20 mouse cellular contexts compared by ENCODE assay signal in the genomic region with DNA sequence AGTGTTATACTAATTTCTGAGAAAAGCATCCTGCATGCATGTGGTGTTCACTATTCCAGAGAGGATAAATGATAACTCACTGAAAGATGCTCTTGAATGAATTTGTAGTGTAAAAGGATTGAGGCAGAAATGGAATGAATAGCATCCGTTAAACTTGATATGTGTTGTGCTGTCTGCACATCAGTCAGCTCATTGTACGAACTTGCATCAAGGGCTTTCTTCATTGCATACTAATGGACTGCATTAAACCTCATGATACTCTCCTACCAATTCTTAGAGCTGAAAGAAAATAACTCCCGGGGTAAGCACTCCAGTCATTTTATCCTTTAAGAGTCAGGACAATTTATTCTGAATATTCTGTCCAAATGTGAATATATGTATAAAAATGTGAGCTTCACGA.
DNase-seq lines count a peak whose midpoint lies in the region; ATAC-seq and TF ChIP-seq lines count a peak whose summit lies in the region.
"Had no signal": no experiment of that assay in that cellular context is flagged by ENCODE, and none has a peak within 500 bp of the region (broad histone marks: within the 10 kb centered on the region; RNA-seq: fewer than 3 reads in every experiment).

No protein-coding gene starts in this region.

- H3K9ac ChIP-seq in forebrain, embryonic 13.5 days = no peak overlapping the region
- H3K9ac ChIP-seq in forebrain, embryonic 15.5 days (replicated peaks) = no peak overlapping the region
- H3K9ac ChIP-seq in hindbrain, embryonic 16.5 days (ENCODE audit: low read depth, low read length) = no peak overlapping the region
- H3K9ac ChIP-seq in midbrain, embryonic 12.5 days (replicated peaks) = no peak overlapping the region
- H3K9ac ChIP-seq in midbrain, postnatal 0 days (replicated peaks; ENCODE audit: low read length, poor library complexity, severe bottlenecking) = no peak overlapping the region
- no peak overlapping the region for H3K9ac ChIP-seq in midbrain, embryonic 15.5 days
- H3K9ac ChIP-seq: embryonic facial prominence, embryonic 13.5 days; intestine, embryonic 15.5 days had no signal

- no peaks in the 10 kb centered on the region for H3K9me3 ChIP-seq in forebrain, embryonic 13.5 days (replicated peaks)
- H3K9me3 ChIP-seq in forebrain, embryonic 15.5 days = no peaks in the 10 kb centered on the region
- H3K9me3 ChIP-seq in hindbrain, embryonic 16.5 days (ENCODE audit: control insufficient read depth, low read length) = no peaks in the 10 kb centered on the region
- no peaks in the 10 kb centered on the region for H3K9me3 ChIP-seq in hindbrain, embryonic 10.5 days
- H3K9me3 ChIP-seq in midbrain, embryonic 12.5 days = no peaks in the 10 kb centered on the region
- H3K9me3 ChIP-seq in midbrain, postnatal 0 days (ENCODE audit: low read length) = no peaks in the 10 kb centered on the region
- H3K9me3 ChIP-seq in midbrain, embryonic 15.5 days = no peaks in the 10 kb centered on the region
- H3K9me3 ChIP-seq: embryonic facial prominence, embryonic 13.5 days; heart, embryonic 10.5 days; intestine, embryonic 15.5 days had no signal

- no peaks in the 10 kb centered on the region for H3K27me3 ChIP-seq in forebrain, embryonic 13.5 days
- H3K27me3 ChIP-seq in forebrain, embryonic 15.5 days = no peaks in the 10 kb centered on the region
- H3K27me3 ChIP-seq in hindbrain, embryonic 16.5 days (replicated peaks; ENCODE audit: control insufficient read depth, insufficient read depth, low read length) = no peaks in the 10 kb centered on the region
- no peaks in the 10 kb centered on the region for H3K27me3 ChIP-seq in hindbrain, embryonic 10.5 days (ENCODE audit: insufficient read depth, poor library complexity, severe bottlenecking)
- no peaks in the 10 kb centered on the region for H3K27me3 ChIP-seq in midbrain, embryonic 12.5 days
- H3K27me3 ChIP-seq in midbrain, postnatal 0 days (ENCODE audit: insufficient read depth, low read length) = no peaks in the 10 kb centered on the region
- no peaks in the 10 kb centered on the region for H3K27me3 ChIP-seq in midbrain, embryonic 15.5 days (replicated peaks)
- H3K27me3 ChIP-seq: embryonic facial prominence, embryonic 13.5 days; intestine, embryonic 15.5 days had no signal

- 0 out of 2 replicates have a peak, but pooled peaks cover 6% of the 10 kb centered on the region for H3K4me1 ChIP-seq in forebrain, embryonic 13.5 days
- H3K4me1 ChIP-seq in forebrain, embryonic 15.5 days = no peaks in the 10 kb centered on the region
- H3K4me1 ChIP-seq in hindbrain, embryonic 16.5 days (ENCODE audit: control insufficient read depth, insufficient read depth, low read depth, low read length) = no peaks in the 10 kb centered on the region
- H3K4me1 ChIP-seq in hindbrain, embryonic 10.5 days (replicated peaks) = no peaks in the 10 kb centered on the region
- H3K4me1 ChIP-seq in midbrain, embryonic 12.5 days = peaks cover 6% of the 10 kb centered on the region; the same call in 1 of the 2 replicates
- H3K4me1 ChIP-seq in midbrain, postnatal 0 days (ENCODE audit: insufficient read depth, low read length) = no peaks in the 10 kb centered on the region
- 0 out of 2 replicates have a peak, but pooled peaks cover 4% of the 10 kb centered on the region for H3K4me1 ChIP-seq in midbrain, embryonic 15.5 days
- H3K4me1 ChIP-seq: embryonic facial prominence, embryonic 13.5 days; heart, embryonic 10.5 days; intestine, embryonic 15.5 days had no signal

- peak; percentile 58; the same call in 1 of the 2 replicates for ATAC-seq in forebrain, embryonic 13.5 days
- no peak for ATAC-seq in forebrain, embryonic 15.5 days (replicated peaks)
- ATAC-seq in hindbrain, embryonic 16.5 days = peak; percentile 56; the same call in 1 of the 2 replicates
- ATAC-seq in midbrain, embryonic 12.5 days (ENCODE audit: low FRiP score, low read depth) = 0 out of 2 replicates have a peak, but pooled peaks have one; percentile 62
- ATAC-seq in midbrain, postnatal 0 days (ENCODE audit: low FRiP score) = no peak
- peak; percentile 56; the same call in 1 of the 2 replicates for ATAC-seq in midbrain, embryonic 15.5 days (replicated peaks)
- ATAC-seq: activated CD4-positive, CD25-positive, alpha-beta regulatory T cell, adult 4 months; intestine, embryonic 15.5 days had no signal

- H3K4me3 ChIP-seq in forebrain, embryonic 13.5 days = no peak overlapping the region
- no peak overlapping the region for H3K4me3 ChIP-seq in forebrain, embryonic 15.5 days
- H3K4me3 ChIP-seq in hindbrain, embryonic 16.5 days (ENCODE audit: low read length) = no peak overlapping the region
- no peak overlapping the region for H3K4me3 ChIP-seq in hindbrain, embryonic 10.5 days
- no peak overlapping the region for H3K4me3 ChIP-seq in midbrain, embryonic 12.5 days
- no peak overlapping the region for H3K4me3 ChIP-seq in midbrain, postnatal 0 days (ENCODE audit: low read depth, low read length)
- H3K4me3 ChIP-seq in midbrain, embryonic 15.5 days = no peak overlapping the region
- H3K4me3 ChIP-seq: embryonic facial prominence, embryonic 13.5 days; heart, embryonic 10.5 days; intestine, embryonic 15.5 days had no signal

- no peak for TF ChIP-seq CTCF in midbrain, postnatal 0 days (IDR thresholded peaks at IDR 0.05)

- 37% methylated on average over 4 of the region's 4 CpGs for WGBS in forebrain, embryonic 13.5 days
- 45% methylated on average over 4 of the region's 4 CpGs for WGBS in forebrain, embryonic 15.5 days
- 38% methylated on average over 4 of the region's 4 CpGs for WGBS in hindbrain, embryonic 16.5 days
- whole genome bisulfite sequencing in hindbrain, embryonic 10.5 days = 84% methylated on average over 4 of the region's 4 CpGs
- 51% methylated on average over 4 of the region's 4 CpGs for WGBS in midbrain, embryonic 12.5 days
- 34% methylated on average over 4 of the region's 4 CpGs for WGBS in midbrain, postnatal 0 days
- WGBS in midbrain, embryonic 15.5 days = 36% methylated on average over 4 of the region's 4 CpGs

- no peaks in the 10 kb centered on the region for H3K36me3 ChIP-seq in forebrain, embryonic 13.5 days (ENCODE audit: poor library complexity, severe bottlenecking)
- H3K36me3 ChIP-seq in forebrain, embryonic 15.5 days = no peaks in the 10 kb centered on the region
- H3K36me3 ChIP-seq in hindbrain, embryonic 16.5 days (ENCODE audit: control insufficient read depth, insufficient read depth, low read length) = no peaks in the 10 kb centered on the region
- no peaks in the 10 kb centered on the region for H3K36me3 ChIP-seq in hindbrain, embryonic 10.5 days
- no peaks in the 10 kb centered on the region for H3K36me3 ChIP-seq in midbrain, embryonic 12.5 days
- no peaks in the 10 kb centered on the region for H3K36me3 ChIP-seq in midbrain, postnatal 0 days (ENCODE audit: insufficient read depth, low read length)
- H3K36me3 ChIP-seq in midbrain, embryonic 15.5 days (replicated peaks) = no peaks in the 10 kb centered on the region
- H3K36me3 ChIP-seq: embryonic facial prominence, embryonic 13.5 days; heart, embryonic 10.5 days; intestine, embryonic 15.5 days had no signal

- no peak overlapping the region for H3K27ac ChIP-seq in forebrain, embryonic 13.5 days
- H3K27ac ChIP-seq in forebrain, embryonic 15.5 days (replicated peaks) = no peak overlapping the region
- H3K27ac ChIP-seq in hindbrain, embryonic 16.5 days (ENCODE audit: low read depth, low read length) = no peak overlapping the region
- H3K27ac ChIP-seq in hindbrain, embryonic 10.5 days = no peak overlapping the region
- no peak overlapping the region for H3K27ac ChIP-seq in midbrain, embryonic 12.5 days (replicated peaks)
- no peak overlapping the region for H3K27ac ChIP-seq in midbrain, postnatal 0 days (ENCODE audit: low read depth, low read length)
- H3K27ac ChIP-seq in midbrain, embryonic 15.5 days = no peak overlapping the region
- H3K27ac ChIP-seq: embryonic facial prominence, embryonic 13.5 days; heart, embryonic 10.5 days; intestine, embryonic 15.5 days had no signal

- no peak overlapping the region for H3K4me2 ChIP-seq in forebrain, embryonic 13.5 days
- no peak overlapping the region for H3K4me2 ChIP-seq in forebrain, embryonic 15.5 days (replicated peaks)
- H3K4me2 ChIP-seq in hindbrain, embryonic 16.5 days (ENCODE audit: low read length) = no peak overlapping the region
- no peak overlapping the region for H3K4me2 ChIP-seq in midbrain, embryonic 12.5 days (replicated peaks)
- H3K4me2 ChIP-seq in midbrain, postnatal 0 days (ENCODE audit: low read depth, low read length, poor library complexity, severe bottlenecking) = no peak overlapping the region
- H3K4me2 ChIP-seq in midbrain, embryonic 15.5 days = no peak overlapping the region
- H3K4me2 ChIP-seq: embryonic facial prominence, embryonic 13.5 days; intestine, embryonic 15.5 days had no signal

- no peak for DNase-seq in hindbrain, embryonic 10.5 days (ENCODE audit: low spot score)
- no peak for DNase-seq in midbrain, postnatal 0 days (ENCODE audit: low spot score)
- DNase-seq in urinary bladder, adult 2 months (ENCODE audit: low spot score) = no peak
- DNase-seq: adrenal gland, postnatal 14 days; cerebellum, adult 18-20 months; cerebellum, adult 9-11 months; cerebellum, postnatal 36 days; gastrocnemius, postnatal 10 days; heart, adult 18-20 months; heart, postnatal 10 days; heart, postnatal 4 days had no signal

Comparison
In these comparisons a context has a peak if more than half of its experiments do, and no peak if none do; other contexts are left out.
1. ATAC-seq: peak in forebrain, embryonic 13.5 days (single experiment), hindbrain, embryonic 16.5 days (single experiment), midbrain, embryonic 12.5 days (single experiment) and midbrain, embryonic 15.5 days (single experiment); none in forebrain, embryonic 15.5 days (single experiment) and midbrain, postnatal 0 days (single experiment).